Mouse (Mus musculus) liver (tissue): Measurements from ENCODE around the gene Fam169b.
A peak's percentile ranks its signal among the peaks of the same experiment; 100 is the strongest.

Experiments used
- DNase-seq: peaks from one replicate; pipeline ENCODE4 v3.0.0-alpha.2; 2020; ENCODE audit warnings: mixed read lengths

Gene Fam169b

GRCm38 (mm10) chr7:68320078-68320810 is 46.6 kb downstream of the Fam169b start:
- no peak for DNase-seq

DNA sequence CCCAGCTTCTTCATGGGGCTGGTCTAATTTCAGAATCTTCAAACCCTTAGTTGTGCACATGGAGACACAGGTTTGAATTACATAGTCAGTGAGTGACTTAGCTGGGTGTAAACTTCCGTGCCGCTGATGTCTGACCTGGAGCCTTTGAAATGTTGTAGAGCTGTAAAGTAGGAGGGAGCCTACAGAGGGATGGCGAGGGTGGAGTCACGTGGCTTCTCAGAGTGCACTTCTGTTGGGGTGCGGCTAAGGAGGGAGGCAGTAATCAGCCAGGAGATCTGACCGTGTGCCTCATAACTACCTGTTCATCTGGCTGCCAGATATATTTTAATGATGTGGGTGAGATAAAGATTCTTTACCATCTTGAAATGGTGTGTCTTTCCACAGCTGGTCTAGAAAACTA is 49.4 kb downstream of the Fam169b start:
- DNase-seq, result no peak

- DNase-seq, result no peak
These were observed 52.6 kb downstream of the Fam169b start for GRCm38 (mm10) chr7:68326190-68326722.

DNA sequence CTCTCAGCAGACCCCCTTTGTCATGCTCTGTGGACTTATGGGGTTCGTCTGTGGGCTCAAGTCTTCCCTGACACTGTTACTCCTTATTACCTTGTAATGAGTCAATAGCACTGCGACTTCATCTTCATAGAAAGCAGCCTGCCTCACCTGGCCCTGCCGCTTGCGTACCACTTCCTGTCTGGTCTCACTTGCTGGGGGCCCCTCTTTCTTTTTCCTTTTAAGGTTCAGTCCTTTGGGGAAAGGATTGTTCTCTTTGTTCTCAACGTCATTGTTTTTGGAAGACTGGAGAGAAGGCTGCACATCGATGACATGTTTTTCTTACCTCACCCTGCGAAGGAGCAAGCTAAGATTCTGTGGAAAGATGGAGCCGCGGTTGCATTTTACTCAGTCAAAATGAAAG is 55.4 kb downstream of the Fam169b start:
- DNase-seq, result no peak

- no peak for DNase-seq
These were observed 59.2 kb downstream of the Fam169b start for GRCm38 (mm10) chr7:68332799-68333198.

GRCm38 (mm10) chr7:68337080-68337781 is 63.6 kb downstream of the Fam169b start:
- DNase-seq, result no peak

GRCm38 (mm10) chr7:68338680-68339079 is 65.0 kb downstream of the Fam169b start:
- DNase-seq, result no peak

- DNase-seq, result no peak
These were observed 70.9 kb downstream of the Fam169b start for GRCm38 (mm10) chr7:68344561-68344960.

GRCm38 (mm10) chr7:68345963-68346362 is 72.3 kb downstream of the Fam169b start:
- no peak for DNase-seq

- DNase-seq, result no peak
These were observed 81.9 kb downstream of the Fam169b start for GRCm38 (mm10) chr7:68355325-68356076.

GRCm38 (mm10) chr7:68357407-68357806 is 83.8 kb downstream of the Fam169b start:
- peak; percentile 32 for DNase-seq

DNA sequence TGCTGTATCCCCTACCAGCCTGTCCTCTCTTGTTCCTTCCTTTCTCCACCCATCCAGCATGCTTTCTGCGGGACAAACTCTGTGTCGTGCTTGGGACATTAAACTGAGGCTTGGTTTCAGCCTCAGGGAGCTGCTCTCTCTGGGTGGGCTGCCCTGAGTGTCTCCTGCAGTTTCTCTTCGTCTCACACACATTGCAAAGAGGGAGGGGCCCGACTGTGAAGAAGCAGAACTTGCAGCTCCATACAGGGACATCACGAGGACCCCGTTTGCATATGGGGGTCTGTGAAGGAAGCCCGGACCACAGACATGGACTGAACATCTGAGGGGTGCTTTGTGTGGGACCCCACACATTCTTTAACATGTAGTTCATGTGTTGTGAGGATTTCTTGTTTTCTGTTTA is 89.0 kb downstream of the Fam169b start:
- no peak for DNase-seq

- DNase-seq, result no peak
These were observed 92.1 kb downstream of the Fam169b start for GRCm38 (mm10) chr7:68365711-68366110.

DNA sequence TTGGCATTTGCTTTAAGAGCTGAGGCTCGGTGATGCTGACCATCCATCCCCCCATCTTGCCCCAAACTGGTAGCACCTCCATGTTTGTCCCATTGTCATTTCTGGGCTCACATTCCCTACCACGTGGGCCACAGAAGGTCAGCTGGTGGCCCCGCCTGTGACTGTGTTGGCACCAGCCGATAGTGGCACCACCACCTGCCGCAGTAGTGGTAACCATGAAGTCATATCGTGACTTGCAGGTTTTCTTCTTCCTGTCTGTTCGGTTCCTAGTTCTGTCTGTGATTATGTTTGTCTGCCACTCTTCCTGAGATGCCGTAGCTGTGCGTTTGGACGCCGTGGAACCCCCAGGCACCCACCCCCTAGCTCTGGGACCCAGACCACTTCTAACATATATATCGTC is 95.3 kb downstream of the Fam169b start:
- DNase-seq, result no peak

DNA sequence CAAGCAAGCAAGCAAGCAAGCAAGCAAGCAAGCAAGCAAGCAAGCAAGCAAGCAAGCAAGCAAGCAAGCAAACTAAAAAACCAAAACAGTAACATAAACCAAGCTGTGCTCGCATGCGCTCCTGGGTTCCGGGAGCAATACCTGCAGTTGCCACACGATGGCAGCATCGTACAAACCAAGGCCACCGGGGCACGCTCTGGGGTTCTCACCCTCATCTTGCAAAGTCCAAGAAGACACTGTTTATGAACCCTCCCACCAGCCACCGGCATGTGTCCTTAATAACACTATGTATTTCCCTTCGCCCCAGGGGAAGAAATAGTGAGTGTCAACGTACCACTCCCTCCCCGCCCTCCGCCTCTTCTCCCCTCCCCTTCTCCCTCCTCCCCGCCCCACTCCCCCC is 96.1 kb downstream of the Fam169b start:
- DNase-seq, result peak; percentile 75

DNA sequence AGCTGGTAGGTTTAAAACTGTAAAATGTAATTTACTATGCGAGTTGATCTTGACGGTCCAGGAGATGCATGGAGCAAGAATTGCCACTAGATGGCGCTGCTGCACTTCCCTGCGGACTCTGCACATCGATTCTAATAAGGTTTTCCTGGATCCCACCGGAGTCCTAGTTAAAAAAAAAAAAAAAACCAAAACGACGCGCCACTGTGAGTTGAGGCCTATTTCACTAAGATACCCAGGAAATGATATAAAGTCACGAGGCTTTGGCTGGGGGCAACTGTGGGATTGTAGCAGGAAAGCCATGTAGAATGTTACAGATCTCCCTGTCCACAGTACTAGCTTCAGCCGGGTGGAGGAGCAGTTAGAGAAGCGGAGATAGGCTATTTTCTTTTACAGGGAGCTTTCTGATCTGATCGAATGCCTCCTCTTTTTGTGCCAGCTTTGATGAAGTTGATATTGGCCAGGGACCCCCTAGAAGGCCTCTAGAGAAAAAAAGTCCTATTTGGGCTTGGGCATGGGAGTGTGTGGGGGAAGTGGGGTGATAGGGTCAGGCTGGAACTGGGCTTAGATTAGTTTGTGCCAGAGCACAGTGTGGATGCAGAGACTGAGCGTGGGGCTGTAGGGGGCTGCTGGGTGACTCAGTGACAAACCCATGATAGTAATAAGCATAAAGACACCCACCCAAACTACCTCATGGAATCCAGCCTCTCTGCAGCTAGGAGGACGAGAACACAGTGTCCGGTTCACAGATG is 100.6 kb downstream of the Fam169b start:
- peak; percentile 69 for DNase-seq

- no peak for DNase-seq
These were observed 108.5 kb downstream of the Fam169b start for GRCm38 (mm10) chr7:68382187-68382586.

GRCm38 (mm10) chr7:68386767-68387166 is 113.1 kb downstream of the Fam169b start:
- no peak for DNase-seq

GRCm38 (mm10) chr7:68395707-68396333 is 122.2 kb downstream of the Fam169b start:
- DNase-seq, result no peak

DNA sequence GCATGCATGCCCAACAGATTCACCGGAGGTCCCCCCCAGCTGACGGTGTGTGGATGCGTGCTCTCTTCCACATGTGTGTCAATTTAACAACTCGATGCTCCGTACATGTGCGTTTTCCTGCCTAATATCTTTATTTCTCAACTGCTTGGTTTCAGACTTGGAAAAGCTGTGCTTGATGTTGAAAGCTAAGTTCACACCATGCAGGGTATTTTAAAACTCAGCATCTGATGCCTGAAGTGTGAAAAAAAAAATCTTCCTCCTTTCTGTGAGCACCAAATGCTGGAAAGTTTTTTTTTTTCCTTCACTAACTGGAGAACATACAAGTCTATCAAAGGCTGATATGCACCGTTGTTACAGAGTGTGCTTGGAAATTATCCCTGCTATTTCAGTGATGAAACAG is 126.9 kb downstream of the Fam169b start:
- no peak for DNase-seq

- no peak for DNase-seq
These were observed 135.0 kb downstream of the Fam169b start for GRCm38 (mm10) chr7:68408611-68409010.
